Mouse (Mus musculus) heart, embryonic 11.5 days (tissue): Measurements from ENCODE around the gene Capn11. TPM values are rescaled to one million over a fixed set of nuclear protein-coding genes. Genes with fewer than 3 reads are reported as not detected.
A peak's percentile ranks its signal among the peaks of the same experiment; 100 is the strongest.

Experiments
- ATAC-seq: fragments of 200-750 bp; cut with Nextera tagmentation; replicated peaks from 2 replicates; pipeline ENCODE4 v1.8.0; 2017; ENCODE audit warnings: moderate library complexity; ENCODE audit not compliant: insufficient number of reproducible peaks, low FRiP score, low TSS enrichment
- H3K27ac ChIP-seq: fragments of 300-500 bp; sonication (generic); 2 replicates; pipeline ENCODE4 v1.5.1; 2014; ENCODE audit warnings: mild to moderate bottlenecking, low read depth, low read length
- H3K27me3 ChIP-seq: fragments of 300-500 bp; sonication (generic); 2 replicates; pipeline ENCODE4 v1.6.1; 2014; ENCODE audit warnings: mild to moderate bottlenecking, low read length, mixed read lengths; ENCODE audit not compliant: control insufficient read depth, insufficient read depth
- H3K36me3 ChIP-seq: fragments of 300-500 bp; sonication (generic); 2 replicates; pipeline ENCODE4 v1.6.1; 2014; ENCODE audit warnings: mild to moderate bottlenecking, low read length, moderate library complexity, mixed read lengths; ENCODE audit not compliant: control insufficient read depth, insufficient read depth
- H3K4me1 ChIP-seq: fragments of 300-500 bp; sonication (generic); 2 replicates; pipeline ENCODE4 v1.6.1; 2014; ENCODE audit warnings: low read length; ENCODE audit not compliant: control insufficient read depth, insufficient read depth
- H3K4me2 ChIP-seq: fragments of 300-500 bp; sonication (generic); 2 replicates; pipeline ENCODE4 v1.6.1; 2014; ENCODE audit warnings: mild to moderate bottlenecking, moderate library complexity
- H3K4me3 ChIP-seq: fragments of 300-500 bp; sonication (generic); 2 replicates; pipeline ENCODE4 v1.5.1; 2014; ENCODE audit warnings: low read depth, low read length
- H3K9ac ChIP-seq: fragments of 300-500 bp; sonication (generic); 2 replicates; pipeline ENCODE4 v1.6.1; 2014; ENCODE audit warnings: mild to moderate bottlenecking, low read depth, low read length, moderate library complexity
- H3K9me3 ChIP-seq: fragments of 300-500 bp; sonication (generic); replicated peaks from 2 replicates; pipeline ENCODE4 v1.6.1; 2016; ENCODE audit warnings: low read length; ENCODE audit not compliant: control insufficient read depth
- WGBS: fragments of 180-500 bp; shearing (Covaris S2); extraction: QIAGEN DNeasy Blood & Tissue Kit; methylation state at CpG from one replicate; pipeline ENCODE4 v1.1.7; 2014; ENCODE audit not compliant: insufficient replicate concordance; 5-methylcytosine and 5-hydroxymethylcytosine counted together
- polyA plus RNA-seq: library from polyadenylated mRNA; unstranded; fragments of >200 nt; fragmentation: Nextera tagmentation; extraction: Ambion mirVana; gene quantifications from 2 replicates; pipeline ENCODE4 v1.2.1, GENCODE M21; 2014

The Capn11 gene
- polyA plus RNA-seq, 1 experiment from 2014 or later = 0.52 TPM

DNA sequence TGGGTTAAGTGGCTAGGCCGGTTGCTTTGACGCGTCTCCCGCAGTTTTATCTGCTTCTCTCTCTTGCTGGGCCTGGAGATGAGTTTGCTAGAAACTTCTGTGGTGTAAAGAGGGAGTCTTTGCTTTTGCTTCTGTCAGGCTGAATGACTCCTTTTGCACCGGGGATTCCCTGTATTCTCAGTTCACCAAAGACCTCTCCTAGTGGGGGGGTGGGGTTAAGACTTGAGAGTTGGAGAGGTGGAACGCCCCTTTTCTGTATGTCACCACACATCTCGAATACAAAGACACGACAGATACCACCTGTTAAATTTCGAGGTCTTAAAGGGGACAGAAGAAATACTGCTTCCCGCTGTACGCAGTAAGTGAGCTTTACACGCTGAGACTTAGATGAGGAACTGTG is 27.6 kb upstream of the Capn11 start, which contains the start of gene Tmem63b:
TSS of gene Tmem63b (minus strand) at position 190 of the 400 bp plus-strand sequence.
- 7% methylated on average over 12 of the region's 12 CpGs for WGBS
- Histone ChIP-seq H3K4me2 (peak within 1 kb of the TSS; percentile 89), H3K9ac (peak within 1 kb of the TSS; percentile 90), H3K4me1 (peaks cover 20% of the 10 kb centered on the region), H3K9me3 (no peaks in the 10 kb centered on the region), H3K4me3 (peak within 1 kb of the TSS; percentile 76), H3K36me3 (no peaks in the 10 kb centered on the region), H3K27ac (peak within 1 kb of the TSS; percentile 65), H3K27me3 (no peaks in the 10 kb centered on the region)
- ATAC-seq = 0 out of 2 replicates have a peak, but pooled peaks have one; percentile 32

DNA sequence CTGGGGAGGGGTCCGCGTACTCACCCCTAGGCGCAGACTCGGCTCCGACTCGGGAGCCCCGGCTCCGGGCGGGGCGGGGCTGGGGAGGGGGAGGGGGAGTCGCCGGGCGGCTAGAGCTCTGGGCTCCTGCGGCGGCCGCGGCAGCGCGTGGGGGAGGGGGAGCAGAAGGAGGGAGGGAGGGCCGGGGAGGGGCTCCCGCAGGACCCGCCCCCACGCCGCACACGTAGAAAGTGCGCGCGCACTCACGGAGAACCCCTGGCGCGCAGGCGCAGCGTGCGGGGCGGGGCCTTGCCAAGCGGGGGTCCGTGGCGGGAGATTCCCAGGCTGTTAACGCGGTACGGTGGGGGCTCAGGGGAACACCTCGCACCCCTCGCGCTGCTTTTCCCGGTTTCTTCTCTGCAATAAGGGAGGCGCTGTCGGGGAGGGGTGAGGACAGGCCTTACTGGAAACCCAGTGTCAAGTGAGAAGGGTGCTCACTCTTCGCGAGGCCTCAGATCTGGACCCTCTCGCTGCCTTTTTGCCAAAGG is 27.0 kb upstream of the Capn11 start, which contains the start of gene Mrpl14:
TSS of gene Mrpl14 (plus strand) at position 230 of the 527 bp plus-strand sequence.
- peak within 1 kb of the TSS; percentile 89 for H3K4me2 ChIP-seq
- no peaks in the 10 kb centered on the region for H3K27me3 ChIP-seq
- H3K27ac ChIP-seq = peak within 1 kb of the TSS; percentile 65
- H3K9ac ChIP-seq = peak within 1 kb of the TSS; percentile 90
- H3K4me3 ChIP-seq = peak within 1 kb of the TSS; percentile 76
- no peaks in the 10 kb centered on the region for H3K9me3 ChIP-seq
- under 1% methylated on average over 43 of the region's 50 CpGs for WGBS
- no peaks in the 10 kb centered on the region for H3K36me3 ChIP-seq
- ATAC-seq = peak; percentile 80
- H3K4me1 ChIP-seq = peaks cover 20% of the 10 kb centered on the region

DNA sequence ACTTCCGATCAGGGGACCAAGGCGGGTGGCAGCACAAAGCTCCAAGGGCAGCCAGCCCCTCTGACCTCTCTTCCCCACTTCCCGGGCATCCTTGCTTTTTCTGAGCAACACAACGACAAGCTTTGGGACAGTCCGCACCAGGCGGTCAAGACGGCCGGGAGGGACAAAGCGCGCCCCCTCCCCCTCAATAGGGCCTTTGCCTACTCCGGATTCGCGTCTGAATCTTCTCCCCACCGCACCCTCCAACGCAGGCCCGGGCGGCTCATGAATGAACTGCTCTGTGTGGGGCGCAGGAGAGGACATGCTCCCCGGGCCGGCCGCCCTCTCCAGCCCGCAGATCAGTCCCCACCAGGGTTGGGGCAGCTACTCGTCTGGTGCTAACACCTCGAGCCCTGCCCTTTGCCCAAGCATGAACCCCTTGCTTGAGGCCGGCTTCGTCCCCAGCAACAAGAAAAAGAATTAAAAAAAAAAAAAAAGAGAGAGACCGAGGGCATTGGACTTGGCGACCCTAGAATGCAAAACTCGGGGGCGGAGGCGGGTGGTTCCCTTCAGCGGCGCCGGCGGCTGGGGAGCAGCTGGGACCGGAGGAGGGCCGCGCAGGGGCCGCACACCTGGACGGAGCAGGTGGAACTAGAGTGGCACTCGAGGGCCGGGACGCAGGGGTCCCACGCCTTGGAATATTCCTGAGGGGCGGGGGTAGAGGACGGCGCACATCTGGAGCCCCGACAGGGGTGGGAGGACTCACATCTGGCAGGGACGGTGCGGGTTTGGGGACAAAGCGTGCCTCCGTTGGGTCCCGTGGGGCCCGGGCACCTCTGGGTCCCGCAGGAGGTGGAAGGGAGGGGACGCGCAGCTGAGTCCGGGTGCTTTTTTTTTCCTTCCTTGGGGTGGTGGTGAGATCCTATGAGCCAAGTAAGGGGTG is 26.3 kb upstream of the Capn11 start:
- H3K9ac ChIP-seq = peak overlapping the region; percentile 90
- no peaks in the 10 kb centered on the region for H3K36me3 ChIP-seq
- no peaks in the 10 kb centered on the region for H3K27me3 ChIP-seq
- H3K4me2 ChIP-seq = peak overlapping the region; percentile 89
- peak overlapping the region; percentile 76 for H3K4me3 ChIP-seq
- no peaks in the 10 kb centered on the region for H3K9me3 ChIP-seq
- peak overlapping the region; percentile 65 for H3K27ac ChIP-seq
- H3K4me1 ChIP-seq = peaks cover 26% of the 10 kb centered on the region
- WGBS = 1% methylated on average over 58 of the region's 58 CpGs
- peak; percentile 43 for ATAC-seq

DNA sequence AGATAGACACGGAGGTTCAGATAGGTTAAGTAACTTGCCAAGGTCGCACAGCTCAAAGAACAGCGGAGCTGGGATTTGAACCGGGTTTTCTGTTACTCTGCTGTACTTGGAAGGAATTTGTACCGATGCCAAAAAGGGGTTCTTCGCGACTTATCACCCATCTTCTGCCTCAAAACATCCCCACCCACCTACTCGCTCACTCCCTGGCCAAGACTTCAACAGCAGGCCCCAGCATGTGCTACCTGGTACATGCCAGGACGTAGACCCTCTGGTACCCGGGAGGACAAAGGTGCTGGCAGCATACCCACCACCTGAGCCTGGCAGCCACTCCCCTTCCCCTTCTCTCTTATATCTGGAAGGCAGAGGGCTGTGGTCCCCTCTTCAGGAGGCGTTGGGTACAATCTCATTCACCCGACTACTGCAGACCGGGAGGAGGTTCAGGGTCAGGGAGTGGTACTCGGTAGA is 25.6 kb upstream of the Capn11 start:
- Histone ChIP-seq H3K4me3 (peak overlapping the region; percentile 76), H3K27me3 (no peaks in the 10 kb centered on the region), H3K4me1 (peaks cover 26% of the 10 kb centered on the region), H3K36me3 (no peaks in the 10 kb centered on the region), H3K4me2 (peak overlapping the region; percentile 89), H3K9ac (peak overlapping the region; percentile 90), H3K9me3 (no peaks in the 10 kb centered on the region), H3K27ac (no peak overlapping the region)
- ATAC-seq = no peak
- WGBS = 31% methylated on average over 14 of the region's 14 CpGs

GRCm38 (mm10) chr17:45682843-45683242 is 23.7 kb upstream of the Capn11 start:
- no peak overlapping the region for H3K9ac ChIP-seq
- no peak overlapping the region for H3K4me3 ChIP-seq
- H3K27me3 ChIP-seq = no peaks in the 10 kb centered on the region
- H3K9me3 ChIP-seq = no peaks in the 10 kb centered on the region
- H3K27ac ChIP-seq = no peak overlapping the region
- H3K4me2 ChIP-seq = no peak overlapping the region
- peaks cover 29% of the 10 kb centered on the region for H3K4me1 ChIP-seq
- 0 out of 2 replicates have a peak, but pooled peaks cover under 1% of the 10 kb centered on the region for H3K36me3 ChIP-seq
- ATAC-seq = no peak
- 80% methylated on average over 4 of the region's 4 CpGs for WGBS

DNA sequence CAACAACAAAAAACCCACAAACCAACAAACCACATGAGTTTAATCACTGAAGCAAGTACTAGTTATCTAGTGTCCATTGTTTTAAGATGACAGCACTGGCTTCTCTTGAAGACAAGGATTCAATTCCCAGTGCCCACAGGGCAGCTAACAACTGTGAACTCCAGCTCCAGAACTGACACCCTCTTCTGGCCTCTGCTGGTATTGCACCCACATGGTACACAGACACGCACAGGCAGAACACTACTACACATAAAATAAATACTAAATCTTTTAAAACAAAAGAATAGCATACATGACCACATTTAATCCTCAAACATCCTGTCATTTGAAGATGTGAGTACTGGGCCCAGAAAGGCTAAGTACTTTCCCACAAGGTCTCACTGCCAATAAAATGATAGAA is 22.5 kb upstream of the Capn11 start:
- WGBS = 97% methylated on average over 1 of the region's 1 CpGs
- Histone ChIP-seq H3K4me2 (no peak overlapping the region), H3K9ac (no peak overlapping the region), H3K36me3 (peaks cover 6% of the 10 kb centered on the region; the same call in 1 of the 2 replicates), H3K27ac (no peak overlapping the region), H3K27me3 (no peaks in the 10 kb centered on the region), H3K4me1 (peaks cover 19% of the 10 kb centered on the region), H3K4me3 (no peak overlapping the region), H3K9me3 (no peaks in the 10 kb centered on the region)
- ATAC-seq = no peak

GRCm38 (mm10) chr17:45680391-45680980 is 21.4 kb upstream of the Capn11 start:
- H3K9ac ChIP-seq = peak overlapping the region; percentile 52
- H3K4me1 ChIP-seq = peaks cover 19% of the 10 kb centered on the region
- H3K4me3 ChIP-seq = peak overlapping the region; percentile 14; the same call in 1 of the 2 replicates
- 53% methylated on average over 8 of the region's 8 CpGs for WGBS
- ATAC-seq = peak; percentile 37; the same call in 1 of the 2 replicates
- H3K27me3 ChIP-seq = no peaks in the 10 kb centered on the region
- no peaks in the 10 kb centered on the region for H3K9me3 ChIP-seq
- H3K4me2 ChIP-seq = peak overlapping the region; percentile 54
- H3K27ac ChIP-seq = peak overlapping the region; percentile 69
- peaks cover 8% of the 10 kb centered on the region; the same call in 1 of the 2 replicates for H3K36me3 ChIP-seq

- H3K4me1 ChIP-seq = peaks cover 9% of the 10 kb centered on the region
- no peak overlapping the region for H3K4me2 ChIP-seq
- no peak overlapping the region for H3K27ac ChIP-seq
- H3K4me3 ChIP-seq = no peak overlapping the region
- 25% methylated on average over 7 of the region's 7 CpGs for WGBS
- H3K27me3 ChIP-seq = no peaks in the 10 kb centered on the region
- H3K9me3 ChIP-seq = no peaks in the 10 kb centered on the region
- no peak overlapping the region for H3K9ac ChIP-seq
- H3K36me3 ChIP-seq = peaks cover 12% of the 10 kb centered on the region
- no peak for ATAC-seq
Measured at GRCm38 (mm10) chr17:45678106-45678505, 19.0 kb upstream of the Capn11 start.
